Comparison of ENCODE assay signal across 7 mouse cellular contexts in genomic region chr8:129234027-129234733, GRCm38 (mm10). TPM values are rescaled to one million over a fixed set of nuclear protein-coding genes. Genes with fewer than 3 reads are reported as not detected.
DNase-seq lines count a peak whose midpoint lies in the region; ATAC-seq lines count a peak whose summit lies in the region.

TSS of gene 2610044O15Rik8 (minus strand) at chr8:129234406.

- peak within 1 kb of the TSS; percentile 62 for H3K4me2 ChIP-seq in intestine, embryonic 16.5 days (ENCODE audit: low read depth, low read length)
- H3K4me2 ChIP-seq in midbrain, embryonic 11.5 days, result peak within 1 kb of the TSS; percentile 63

- DNase-seq in adrenal gland, adult 8-10 months, result peak; percentile 88
- peak; percentile 86 for DNase-seq in embryo, embryonic 9.5 days (ENCODE audit: extremely low spot score)
- DNase-seq in gastrocnemius, postnatal 4 days (ENCODE audit: low spot score in 2 of 2), result peak; percentile 62 to 82
- peak; percentile 90 for DNase-seq in left cerebral cortex, postnatal 36 days (ENCODE audit: low spot score in 2 of 2)
- peak; percentile 98 for DNase-seq in midbrain, embryonic 11.5 days (ENCODE audit: low spot score, missing footprints)
- DNase-seq in skeletal muscle tissue, adult 2 months (ENCODE audit: low read depth, low spot score), result peak; percentile 80

- H3K27ac ChIP-seq in intestine, embryonic 16.5 days (ENCODE audit: low read length), result peak within 1 kb of the TSS; percentile 98
- H3K27ac ChIP-seq in midbrain, embryonic 11.5 days (ENCODE audit: low read depth, low read length), result peak within 1 kb of the TSS; percentile 85

- under 1% methylated on average over 18 of the region's 18 CpGs for WGBS in intestine, embryonic 16.5 days
- 2% methylated on average over 18 of the region's 18 CpGs for WGBS in midbrain, embryonic 11.5 days

- H3K27me3 ChIP-seq in intestine, embryonic 16.5 days (replicated peaks; ENCODE audit: control insufficient read depth, insufficient read depth, low read length), result no peaks in the 10 kb centered on the region
- no peaks in the 10 kb centered on the region for H3K27me3 ChIP-seq in midbrain, embryonic 11.5 days (ENCODE audit: control insufficient read depth, insufficient read depth, low read length)

- H3K9ac ChIP-seq in intestine, embryonic 16.5 days (ENCODE audit: low read depth, low read length), result peak within 1 kb of the TSS; percentile 82
- H3K9ac ChIP-seq in midbrain, embryonic 11.5 days (ENCODE audit: low read length), result peak within 1 kb of the TSS; percentile 75

- no peaks in the 10 kb centered on the region for H3K36me3 ChIP-seq in intestine, embryonic 16.5 days (ENCODE audit: control insufficient read depth, insufficient read depth, low read length)
- no peaks in the 10 kb centered on the region for H3K36me3 ChIP-seq in midbrain, embryonic 11.5 days (ENCODE audit: control insufficient read depth, insufficient read depth, low read length)

- intact Hi-C loops in left cerebral cortex, postnatal 36 days (cut with DNase I), result no loop called here

- peak; percentile 100 for ATAC-seq in intestine, embryonic 16.5 days
- peak; percentile 100 for ATAC-seq in midbrain, embryonic 11.5 days (ENCODE audit: low FRiP score)

- H3K9me3 ChIP-seq in intestine, embryonic 16.5 days (ENCODE audit: control insufficient read depth, low read length), result no peaks in the 10 kb centered on the region
- no peaks in the 10 kb centered on the region for H3K9me3 ChIP-seq in midbrain, embryonic 11.5 days (ENCODE audit: control insufficient read depth, low read length)

- peak within 1 kb of the TSS; percentile 70 for H3K4me3 ChIP-seq in intestine, embryonic 16.5 days (ENCODE audit: low read length)
- H3K4me3 ChIP-seq in midbrain, embryonic 11.5 days (ENCODE audit: low read depth, low read length), result peak within 1 kb of the TSS; percentile 47

- peaks cover 6% of the 10 kb centered on the region; the same call in 1 of the 2 replicates for H3K4me1 ChIP-seq in intestine, embryonic 16.5 days (ENCODE audit: control insufficient read depth, insufficient read depth, low read length)
- peaks cover 4% of the 10 kb centered on the region; the same call in 1 of the 2 replicates for H3K4me1 ChIP-seq in midbrain, embryonic 11.5 days (ENCODE audit: control insufficient read depth, insufficient read depth, low read length)

RNA-seq across cellular contexts. Expression of gene 2610044O15Rik8, which starts in this region (rescaled TPM):
- 10 to 100 TPM; 12.7 to 18.7 (median 15.9) TPM for total RNA-seq in adrenal gland, adult 8-10 months (2022)
- total RNA-seq in gastrocnemius, postnatal 4 days (2021), result 10 to 100 TPM; 16.5 to 21.7 TPM
- polyA plus RNA-seq in intestine, embryonic 16.5 days (2015; fragmentation: Nextera tagmentation; extraction: Ambion mirVana), result 14.0 and 14.5 TPM in 2 replicates
- 10 to 100 TPM; 21.9 to 24.9 TPM for total RNA-seq in left cerebral cortex, postnatal 36 days (2021)
- polyA plus RNA-seq in midbrain, embryonic 11.5 days (2014; fragmentation: Nextera tagmentation; extraction: Ambion mirVana), result 25.9 and 29.0 TPM in 2 replicates

Comparison
In these comparisons a context has a peak if more than half of its experiments do, and no peak if none do; other contexts are left out.
1. Peak in every context shown above with its lines: DNase-seq, ATAC-seq, H3K4me3 ChIP-seq and H3K27ac ChIP-seq.